Mouse (Mus musculus): ENCODE data around the gene Cnksr3.
A peak's percentile ranks its signal among the peaks of the same experiment; 100 is the strongest.

The Cnksr3 gene

DNA sequence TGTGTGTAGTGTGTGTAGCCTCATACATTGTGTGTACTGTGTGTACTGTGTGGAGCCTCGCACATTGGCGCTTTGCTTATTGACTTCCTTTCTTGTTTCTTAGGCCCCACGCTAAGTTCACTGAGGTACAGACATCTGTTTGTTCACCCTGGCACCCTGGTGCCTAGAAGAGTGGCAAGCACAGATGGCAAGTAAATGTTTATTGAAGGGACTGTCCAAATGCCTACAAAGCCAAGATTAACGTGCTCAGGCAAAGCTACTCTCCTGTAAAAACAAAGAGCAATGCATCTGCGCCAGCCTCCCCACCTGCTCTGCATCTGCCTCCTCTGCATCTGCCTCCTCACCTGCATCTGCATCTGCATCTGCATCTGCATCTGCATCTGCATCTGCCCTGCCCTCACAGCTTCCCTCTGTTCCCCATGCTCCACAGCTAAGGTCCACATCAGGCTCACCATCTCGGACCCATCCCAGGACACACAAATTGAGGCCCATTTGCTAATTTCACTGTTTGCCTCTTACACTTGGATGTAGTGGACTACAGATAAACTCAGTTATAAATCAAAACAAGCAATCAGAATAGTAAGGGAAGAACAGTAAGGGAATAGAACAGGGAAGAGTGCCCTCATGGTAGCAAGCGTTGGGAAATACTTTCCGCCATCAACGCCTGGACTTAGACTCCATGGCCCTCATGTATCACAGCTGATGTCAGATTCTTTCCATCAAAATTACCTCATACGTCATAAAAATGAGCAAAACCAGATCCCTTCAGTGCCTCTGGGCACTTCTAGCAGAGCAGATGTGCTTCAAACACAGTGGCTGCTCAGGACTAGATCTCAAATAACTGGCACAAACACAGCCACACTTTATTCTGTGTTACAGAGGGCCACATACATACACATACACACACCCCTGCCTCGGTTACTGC is 62.1 kb downstream of the Cnksr3 start:
- no peak for DNase-seq (ENCODE audit: low spot score in 2 of 2)

DNA sequence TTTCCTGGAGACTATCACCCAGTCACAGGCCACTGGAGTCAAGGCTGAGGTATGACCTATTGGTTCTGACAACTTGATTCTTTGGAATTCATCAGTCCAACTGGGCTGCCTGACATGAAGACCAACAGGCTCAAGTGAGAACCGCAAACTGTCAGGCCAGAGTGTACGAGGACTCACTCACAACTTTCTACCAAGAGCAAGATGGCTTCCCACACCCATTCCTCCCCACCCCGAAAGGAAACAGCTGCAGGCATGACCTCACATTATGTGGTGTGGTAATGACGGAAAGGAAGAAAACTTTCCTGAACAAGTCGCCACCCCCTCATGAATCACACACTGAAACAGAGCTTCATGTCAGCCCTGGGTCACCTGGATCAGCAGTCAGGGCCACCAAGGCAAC is 66.4 kb downstream of the Cnksr3 start:
- DNase-seq (ENCODE audit: low spot score in 2 of 2): no peak

GRCm38 (mm10) chr10:7144081-7144783 is 67.8 kb downstream of the Cnksr3 start:
- no peak for DNase-seq (ENCODE audit: low spot score in 2 of 2)

GRCm38 (mm10) chr10:7142287-7142686 is 69.8 kb downstream of the Cnksr3 start:
- DNase-seq (ENCODE audit: low spot score in 2 of 2): no peak

- no peak for DNase-seq (ENCODE audit: low spot score in 2 of 2)
Measured at GRCm38 (mm10) chr10:7140282-7140681, 71.8 kb downstream of the Cnksr3 start.

GRCm38 (mm10) chr10:7138049-7138448 is 74.0 kb downstream of the Cnksr3 start:
- no peak for DNase-seq (ENCODE audit: low spot score in 2 of 2)

DNA sequence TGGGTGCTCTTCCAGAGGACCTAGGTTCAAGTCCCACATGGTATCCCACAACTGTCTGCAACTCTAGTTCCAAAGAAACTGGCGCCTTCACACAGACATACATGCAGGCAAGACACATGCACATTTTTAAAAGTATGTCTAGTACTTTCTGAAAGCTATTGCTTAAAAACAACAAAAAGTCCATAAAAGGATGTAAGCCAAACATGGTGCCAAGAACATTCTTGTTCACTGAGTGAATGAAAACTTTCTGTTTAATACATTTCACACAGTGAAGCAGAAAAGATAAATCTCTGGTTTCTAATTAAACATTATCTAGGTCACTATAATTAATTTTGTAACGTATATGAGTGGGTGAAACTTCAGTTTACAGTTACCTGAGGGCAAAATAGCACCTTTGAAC is 76.3 kb downstream of the Cnksr3 start:
- DNase-seq (ENCODE audit: low spot score in 2 of 2): no peak

GRCm38 (mm10) chr10:7133005-7133404 is 79.0 kb downstream of the Cnksr3 start:
- DNase-seq (ENCODE audit: low spot score in 2 of 2): no peak

GRCm38 (mm10) chr10:7131441-7131840 is 80.6 kb downstream of the Cnksr3 start:
- DNase-seq (ENCODE audit: low spot score in 2 of 2): no peak

DNA sequence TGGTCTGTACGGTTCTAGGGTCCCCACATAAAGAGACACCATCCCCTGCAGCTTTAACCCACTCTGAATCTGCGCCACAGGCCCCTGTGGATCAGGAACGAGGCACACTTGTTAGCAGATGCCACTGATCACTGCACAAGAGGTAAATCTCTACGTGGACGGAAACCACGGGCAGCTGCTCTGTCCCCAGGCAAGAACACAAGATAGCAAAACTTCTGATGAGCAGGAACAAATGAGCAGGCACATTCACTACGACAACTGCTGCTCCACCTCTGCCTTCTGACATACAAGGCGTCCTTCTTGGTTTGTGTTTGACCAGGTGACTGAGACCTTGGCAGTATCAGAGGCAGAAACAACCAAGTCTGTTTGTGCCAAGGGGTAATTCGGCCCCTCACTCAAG is 84.2 kb downstream of the Cnksr3 start:
- no peak for DNase-seq (ENCODE audit: low spot score in 2 of 2)

DNA sequence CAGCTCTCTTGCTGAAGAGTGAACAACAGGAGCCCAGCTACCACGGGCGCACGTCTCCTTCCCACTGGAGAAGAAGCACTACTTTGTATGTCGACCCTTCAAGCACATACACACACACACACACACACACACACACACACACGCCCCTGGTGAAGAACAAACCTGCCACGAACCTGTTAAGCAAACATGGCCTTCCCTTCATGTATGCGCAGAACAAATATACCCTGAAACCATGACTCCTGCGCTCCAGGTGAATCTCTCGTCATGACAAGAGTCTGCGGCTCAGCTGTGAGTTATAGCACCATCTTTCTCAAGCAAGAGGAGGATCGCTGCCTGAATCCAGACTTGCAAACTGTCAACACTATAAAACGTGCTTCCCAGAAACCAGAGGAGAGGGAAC is 85.2 kb downstream of the Cnksr3 start:
- no peak for DNase-seq (ENCODE audit: low spot score in 2 of 2)

DNA sequence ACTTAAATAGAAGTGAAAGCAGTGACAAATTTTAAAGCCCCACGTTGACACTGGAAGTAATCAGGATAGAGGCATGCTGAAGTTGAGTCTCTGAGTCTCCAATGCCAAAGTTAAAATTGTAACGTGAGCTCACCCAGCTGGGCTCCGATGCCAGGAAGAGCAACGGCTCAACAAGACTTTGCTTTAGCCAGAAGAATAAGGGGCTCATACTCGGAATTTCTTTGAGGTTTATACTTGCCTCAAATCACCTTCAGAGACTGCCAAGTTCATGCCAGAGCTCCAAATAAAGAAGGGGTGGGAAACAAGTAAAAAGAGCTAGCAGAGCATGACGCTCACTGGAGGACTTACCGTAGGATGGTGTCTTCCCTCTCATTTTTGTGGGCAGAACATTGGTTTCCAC is 85.8 kb downstream of the Cnksr3 start:
- DNase-seq (ENCODE audit: low spot score in 2 of 2): no peak

DNA sequence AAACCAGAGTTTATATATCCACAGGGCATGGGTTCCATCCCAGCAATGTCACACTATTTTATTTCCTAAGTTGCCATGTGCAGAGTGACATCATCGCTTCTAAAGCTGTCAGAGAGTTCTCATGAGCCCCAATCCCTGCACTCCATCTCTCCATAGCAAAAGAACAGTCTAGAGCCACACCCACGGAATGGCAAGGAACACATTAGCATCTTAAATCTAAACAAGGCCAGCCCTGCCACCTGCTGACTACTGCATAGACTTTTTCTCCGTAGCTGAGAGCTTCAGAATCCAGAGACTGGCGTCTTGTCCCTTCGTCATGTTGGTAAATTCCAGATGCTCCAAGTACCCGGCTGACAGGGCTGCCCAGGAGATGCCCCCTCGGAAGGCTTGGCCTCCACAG is 87.0 kb downstream of the Cnksr3 start:
- DNase-seq (ENCODE audit: low spot score in 2 of 2): peak; percentile 69 to 80

GRCm38 (mm10) chr10:7122294-7122693 is 89.7 kb downstream of the Cnksr3 start:
- DNase-seq (ENCODE audit: low spot score in 2 of 2): no peak

DNA sequence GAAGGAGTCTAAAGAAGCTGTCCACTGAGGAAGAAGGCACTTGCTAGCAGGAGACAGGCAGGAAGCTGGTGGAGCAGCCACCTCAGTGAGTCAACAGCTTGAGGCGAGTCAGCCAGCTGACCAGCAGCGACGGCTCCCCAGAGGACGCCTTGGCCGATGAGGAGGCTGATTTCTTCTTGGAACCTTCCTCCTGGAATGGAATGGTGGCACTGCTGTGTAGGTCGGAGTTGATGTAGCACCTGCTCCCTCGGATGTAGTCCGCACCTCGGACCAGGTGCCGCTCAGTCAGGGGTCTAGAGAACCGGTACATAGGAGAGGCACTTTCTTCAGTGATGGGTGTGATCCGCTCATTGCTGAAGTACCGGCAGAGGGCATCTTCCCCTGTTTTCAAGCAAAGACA is 91.8 kb downstream of the Cnksr3 start:
- no peak for DNase-seq (ENCODE audit: low spot score in 2 of 2)

DNA sequence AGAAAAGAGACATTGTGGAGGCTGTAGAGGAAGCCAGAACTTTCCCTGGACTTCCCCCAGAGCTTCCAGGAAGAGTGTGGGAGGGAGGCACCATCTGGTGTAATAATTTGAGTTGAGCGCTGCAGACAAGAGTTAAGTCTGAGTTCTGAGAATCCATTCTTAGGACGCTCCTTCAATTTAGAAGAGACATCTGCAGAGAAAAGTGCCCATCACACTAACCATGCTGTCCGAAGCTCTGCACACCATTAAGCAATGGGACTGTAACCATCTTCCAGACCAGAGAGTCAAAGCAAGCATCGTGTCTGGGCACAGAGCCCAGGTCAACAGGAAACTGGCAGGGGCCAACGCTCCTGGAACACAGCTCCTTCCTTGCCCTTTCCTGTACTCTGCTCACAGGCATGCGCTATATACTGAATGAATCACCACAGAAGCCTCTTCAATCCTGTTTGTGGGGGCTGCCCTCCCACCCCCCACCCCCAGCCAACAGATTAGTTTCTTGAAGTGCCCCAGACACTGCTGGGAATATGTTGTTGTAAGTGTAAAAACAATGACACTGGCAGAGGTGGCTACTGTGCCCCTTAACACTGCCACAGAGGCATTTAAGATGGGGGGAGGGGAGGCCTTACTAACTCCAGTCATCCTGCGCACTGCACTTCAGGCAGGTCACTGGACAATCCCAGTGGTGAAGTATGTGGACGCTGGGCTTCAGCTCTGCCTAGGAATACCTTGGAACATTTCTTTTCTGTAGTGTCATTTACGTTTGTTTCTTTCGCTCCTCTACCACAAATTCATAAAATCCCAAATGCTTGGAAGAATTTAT is 93.6 kb downstream of the Cnksr3 start:
- peak; percentile 56 to 65 for DNase-seq (ENCODE audit: low spot score in 2 of 2)

DNA sequence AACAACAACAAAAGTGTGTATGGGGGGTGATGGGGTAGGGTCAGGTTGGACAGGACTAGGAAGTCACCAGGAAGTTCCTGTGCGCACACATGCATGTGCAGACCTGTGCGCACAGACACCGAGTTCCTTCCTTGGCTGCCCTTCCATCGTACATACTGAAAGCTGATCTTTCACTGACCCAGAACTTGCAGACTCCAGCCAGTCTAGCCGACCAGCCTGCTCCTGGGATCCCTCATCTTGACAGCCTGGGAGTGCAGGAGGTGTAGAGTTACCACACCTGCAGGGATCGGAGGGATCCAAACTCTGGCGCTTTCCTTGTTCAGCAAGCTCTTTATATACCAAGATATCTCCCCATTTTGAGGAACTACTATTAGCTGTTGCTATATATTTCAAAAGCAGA is 94.3 kb downstream of the Cnksr3 start:
- DNase-seq (ENCODE audit: low spot score in 2 of 2): no peak

GRCm38 (mm10) chr10:7114796-7115195 is 97.2 kb downstream of the Cnksr3 start:
- no peak for DNase-seq (ENCODE audit: low spot score in 2 of 2)

GRCm38 (mm10) chr10:7113747-7114146 is 98.3 kb downstream of the Cnksr3 start:
- DNase-seq (ENCODE audit: low spot score in 2 of 2): no peak

DNA sequence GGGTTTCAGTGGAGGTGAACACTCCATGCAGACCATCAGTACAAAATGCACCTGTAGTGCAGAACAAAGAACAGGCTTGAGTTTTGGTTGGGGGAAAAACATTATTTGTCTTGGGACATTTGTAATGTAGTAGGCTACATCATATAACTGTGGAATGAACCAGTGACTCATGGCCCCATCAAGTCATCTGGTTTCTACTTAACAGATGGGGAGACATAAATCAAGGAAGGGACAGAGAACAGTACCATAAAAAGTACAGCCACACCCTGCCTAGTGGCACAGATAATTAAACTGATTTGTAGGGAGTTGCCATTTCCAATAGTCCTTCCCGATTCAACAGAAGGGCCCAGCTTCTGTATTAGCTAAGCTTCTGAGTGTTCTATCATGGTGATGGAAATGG is 98.9 kb downstream of the Cnksr3 start:
- no peak for DNase-seq (ENCODE audit: low spot score in 2 of 2)

- DNase-seq (ENCODE audit: low spot score in 2 of 2): peak; percentile 44 to 49
Measured at GRCm38 (mm10) chr10:7111462-7112000, 100.5 kb downstream of the Cnksr3 start.

DNA sequence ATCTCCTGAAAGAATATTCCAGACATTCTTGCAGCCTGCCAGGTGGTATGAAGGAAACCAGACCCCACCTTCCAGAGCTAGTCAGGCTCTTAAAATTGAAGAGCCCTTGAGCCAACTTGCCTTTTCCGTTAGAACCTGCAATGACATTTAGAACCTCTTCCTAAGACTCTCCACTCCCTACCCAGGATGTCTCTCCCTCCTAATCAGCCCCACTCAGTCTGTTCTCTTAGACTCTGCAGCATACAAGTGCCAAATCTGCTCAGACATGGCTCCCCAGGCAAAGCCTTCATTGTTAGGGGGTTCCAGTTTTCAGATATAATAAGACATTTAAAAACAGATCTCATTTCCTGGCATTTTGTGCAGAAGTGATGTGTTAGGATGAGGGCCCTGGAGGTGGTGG is 108.2 kb downstream of the Cnksr3 start:
- DNase-seq (ENCODE audit: low spot score in 2 of 2): no peak

Data from right cerebral cortex, postnatal 10 days (tissue).